Mouse (Mus musculus) stomach, postnatal 0 days (tissue): ENCODE results near the gene Ccl28. TPM values are rescaled to one million over a fixed set of nuclear protein-coding genes. Genes with fewer than 3 reads are reported as not detected.
"Not testable (repeated sequence)": the region's sequence is repeated elsewhere in the genome, so short reads cannot be mapped to it uniquely, and the experiment has no call there.

Experiments
- ATAC-seq: fragments of 200-750 bp; cut with Nextera tagmentation; 2 replicates; pipeline ENCODE4 v1.8.0; 2017; ENCODE audit not compliant: low FRiP score, low TSS enrichment
- DNase-seq: peaks from one replicate; pipeline ENCODE4 v3.0.0-alpha.2; 2016; ENCODE audit warnings: low spot score
- H3K27ac ChIP-seq: fragments of 300-500 bp; sonication (generic); replicated peaks from 2 replicates; pipeline ENCODE4 v1.5.1; 2014; ENCODE audit warnings: mild to moderate bottlenecking, control low read depth
- H3K27me3 ChIP-seq: fragments of 300-500 bp; sonication (generic); 2 replicates; pipeline ENCODE4 v1.6.1; 2014; ENCODE audit warnings: low read length; ENCODE audit not compliant: control insufficient read depth, insufficient read depth
- H3K36me3 ChIP-seq: fragments of 300-500 bp; sonication (generic); 2 replicates; pipeline ENCODE4 v1.6.1; 2014; ENCODE audit warnings: low read length, mixed read lengths; ENCODE audit not compliant: control insufficient read depth, insufficient read depth
- H3K4me1 ChIP-seq: fragments of 300-500 bp; sonication (generic); replicated peaks from 2 replicates; pipeline ENCODE4 v1.6.1; 2014; ENCODE audit warnings: antibody characterized with exemption; ENCODE audit not compliant: control insufficient read depth, insufficient read depth
- H3K4me2 ChIP-seq: fragments of 300-500 bp; sonication (generic); replicated peaks from 2 replicates; pipeline ENCODE4 v1.6.1; 2014; ENCODE audit warnings: low read depth, mild to moderate bottlenecking, control low read depth, moderate library complexity
- H3K4me3 ChIP-seq: fragments of 300-500 bp; sonication (generic); 2 replicates; pipeline ENCODE4 v1.5.1; 2014; ENCODE audit warnings: low read depth, low read length, control low read depth
- H3K9ac ChIP-seq: fragments of 300-500 bp; sonication (generic); 2 replicates; pipeline ENCODE4 v1.6.1; 2014; ENCODE audit warnings: mild to moderate bottlenecking, low read length, control low read depth, mixed read lengths
- H3K9me3 ChIP-seq: fragments of 300-500 bp; sonication (generic); 2 replicates; pipeline ENCODE4 v1.6.1; 2016; ENCODE audit warnings: low read length; ENCODE audit not compliant: control insufficient read depth
- CTCF ChIP-seq: IDR thresholded peaks from 2 replicates; pipeline ENCODE4 v1.5.1; 2016; ENCODE audit warnings: antibody characterized with exemption, low read depth, mild to moderate bottlenecking, moderate library complexity
- EP300 ChIP-seq: optimal IDR thresholded peaks from 2 replicates; pipeline ENCODE3; 2016; ENCODE audit warnings: antibody characterized with exemption
- WGBS: fragments of 180-500 bp; shearing (Covaris S2); extraction: QIAGEN DNeasy Blood & Tissue Kit; methylation state at CpG from one replicate; pipeline ENCODE4 v1.1.7; 2014; 5-methylcytosine and 5-hydroxymethylcytosine counted together
- polyA plus RNA-seq: library from polyadenylated mRNA; unstranded; fragments of >200 nt; fragmentation: Nextera tagmentation; extraction: Ambion mirVana; gene quantifications from 2 replicates; pipeline ENCODE4 v1.2.1, GENCODE M21; 2015

The Ccl28 gene
- polyA plus RNA-seq, 1 experiment from 2014 or later, result 0.10 TPM

GRCm38 (mm10) chr13:119604322-119604721, 19.3 kb upstream of the Ccl28 start:
- not testable (repeated sequence) for H3K9me3 ChIP-seq, DNase-seq, H3K9ac ChIP-seq, H3K36me3 ChIP-seq, H3K27me3 ChIP-seq, H3K4me1 ChIP-seq, ATAC-seq, H3K4me2 ChIP-seq, H3K4me3 ChIP-seq, H3K27ac ChIP-seq
- WGBS, result 94% methylated on average over 7 of the region's 9 CpGs

GRCm38 (mm10) chr13:119618841-119619240, 4.8 kb upstream of the Ccl28 start:
- H3K27me3 ChIP-seq, result no peaks in the 10 kb centered on the region
- no peak overlapping the region for H3K4me2 ChIP-seq
- DNase-seq (no peak), ATAC-seq (no peak)
- H3K4me1 ChIP-seq, result no peaks in the 10 kb centered on the region
- H3K9ac ChIP-seq, result no peak overlapping the region
- H3K27ac ChIP-seq, result no peak overlapping the region
- H3K36me3 ChIP-seq, result no peaks in the 10 kb centered on the region
- no peak overlapping the region for H3K4me3 ChIP-seq
- H3K9me3 ChIP-seq, result no peaks in the 10 kb centered on the region
- 92% methylated on average over 3 of the region's 3 CpGs for WGBS
- TF ChIP-seq CTCF (no peak), EP300 (no peak)

- no peak overlapping the region for H3K9ac ChIP-seq
- H3K27me3 ChIP-seq, result no peaks in the 10 kb centered on the region
- H3K4me1 ChIP-seq, result no peaks in the 10 kb centered on the region
- ATAC-seq (no peak), DNase-seq (no peak)
- H3K4me3 ChIP-seq, result no peak overlapping the region
- no peaks in the 10 kb centered on the region for H3K36me3 ChIP-seq
- H3K27ac ChIP-seq, result no peak overlapping the region
- no peaks in the 10 kb centered on the region for H3K9me3 ChIP-seq
- 36% methylated on average over 3 of the region's 3 CpGs for WGBS
- TF ChIP-seq CTCF (no peak), EP300 (no peak)
- no peak overlapping the region for H3K4me2 ChIP-seq
Measured at GRCm38 (mm10) chr13:119619735-119620134, 3.9 kb upstream of the Ccl28 start.

GRCm38 (mm10) chr13:119625952-119626351, 2.3 kb downstream of the Ccl28 start:
- H3K4me3 ChIP-seq, H3K4me1 ChIP-seq, H3K9ac ChIP-seq, H3K9me3 ChIP-seq, DNase-seq, H3K36me3 ChIP-seq, H3K27ac ChIP-seq, H3K27me3 ChIP-seq, H3K4me2 ChIP-seq: not testable (repeated sequence)
- TF ChIP-seq CTCF, result peak; percentile 59
- WGBS, result 83% methylated on average over 5 of the region's 5 CpGs
- ATAC-seq, result 0 out of 2 replicates have a peak, but pooled peaks have one; percentile 38

- Histone ChIP-seq H3K9me3 (no peaks in the 10 kb centered on the region), H3K4me2 (peak overlapping the region; percentile 62), H3K27ac (no peak overlapping the region), H3K36me3 (no peaks in the 10 kb centered on the region), H3K9ac (peak overlapping the region; percentile 50; the same call in 1 of the 2 replicates), H3K27me3 (no peaks in the 10 kb centered on the region; the same call in 1 of the 2 replicates), H3K4me3 (peak overlapping the region; percentile 45), H3K4me1 (no peaks in the 10 kb centered on the region)
- WGBS, result under 1% methylated on average over 27 of the region's 33 CpGs
- TF ChIP-seq EP300 (no peak), CTCF (no peak)
- peak; percentile 98 for ATAC-seq
- peak; percentile 93 for DNase-seq
Measured at GRCm38 (mm10) chr13:119631482-119632155, 8.0 kb downstream of the Ccl28 start.

GRCm38 (mm10) chr13:119632156-119632548, 8.5 kb downstream of the Ccl28 start:
- Histone ChIP-seq H3K4me3 (peak overlapping the region; percentile 45; the same call in 1 of the 2 replicates), H3K27me3 (no peaks in the 10 kb centered on the region), H3K27ac (no peak overlapping the region), H3K4me2 (peak overlapping the region; percentile 62; the same call in 1 of the 2 replicates), H3K9ac (no peak overlapping the region), H3K36me3 (no peaks in the 10 kb centered on the region), H3K9me3 (no peaks in the 10 kb centered on the region), H3K4me1 (no peaks in the 10 kb centered on the region)
- DNase-seq (no peak), ATAC-seq (no peak)
- WGBS, result 79% methylated on average over 4 of the region's 4 CpGs
- TF ChIP-seq CTCF (no peak), EP300 (no peak)
